Mouse (Mus musculus) hindbrain, embryonic 10.5 days (tissue): Measurements from ENCODE around the gene Itgbl1. TPM values are rescaled to one million over a fixed set of nuclear protein-coding genes. Genes with fewer than 3 reads are reported as not detected.

Experiments
- DNase-seq: peaks from one replicate; pipeline ENCODE4 v3.0.0-alpha.2; 2017; ENCODE audit warnings: low spot score
- H3K27ac ChIP-seq: fragments of 300-500 bp; sonication (generic); 2 replicates; pipeline ENCODE4 v1.5.1; 2016; ENCODE audit warnings: mild to moderate bottlenecking, moderate library complexity
- H3K27me3 ChIP-seq: fragments of 300-500 bp; sonication (generic); 2 replicates; pipeline ENCODE4 v1.6.1; 2016; ENCODE audit warnings: mild to moderate bottlenecking; ENCODE audit not compliant: poor library complexity, insufficient read depth, severe bottlenecking
- H3K36me3 ChIP-seq: fragments of 300-500 bp; sonication (generic); 2 replicates; pipeline ENCODE4 v1.6.1; 2016; ENCODE audit warnings: mild to moderate bottlenecking, moderate library complexity
- H3K4me1 ChIP-seq: fragments of 300-500 bp; sonication (generic); replicated peaks from 2 replicates; pipeline ENCODE4 v1.6.1; 2016; ENCODE audit warnings: mild to moderate bottlenecking
- H3K4me3 ChIP-seq: fragments of 300-500 bp; sonication (generic); 2 replicates; pipeline ENCODE4 v1.5.1; 2016; ENCODE audit warnings: mild to moderate bottlenecking, moderate library complexity
- H3K9me3 ChIP-seq: fragments of 300-500 bp; sonication (generic); 2 replicates; pipeline ENCODE4 v1.6.1; 2016; ENCODE audit warnings: mild to moderate bottlenecking, moderate library complexity
- WGBS: fragments of 180-500 bp; shearing (Covaris S2); methylation state at CpG from one replicate; pipeline ENCODE4 v1.1.7; 2016; 5-methylcytosine and 5-hydroxymethylcytosine counted together
- polyA plus RNA-seq: library from polyadenylated mRNA; unstranded; fragments of >200 nt; fragmentation: Nextera tagmentation; extraction: Ambion mirVana; gene quantifications from 2 replicates; pipeline ENCODE4 v1.2.1, GENCODE M21; 2016

Itgbl1 gene
- polyA plus RNA-seq, 1 experiment from 2014 or later, result 0.46 TPM

DNA sequence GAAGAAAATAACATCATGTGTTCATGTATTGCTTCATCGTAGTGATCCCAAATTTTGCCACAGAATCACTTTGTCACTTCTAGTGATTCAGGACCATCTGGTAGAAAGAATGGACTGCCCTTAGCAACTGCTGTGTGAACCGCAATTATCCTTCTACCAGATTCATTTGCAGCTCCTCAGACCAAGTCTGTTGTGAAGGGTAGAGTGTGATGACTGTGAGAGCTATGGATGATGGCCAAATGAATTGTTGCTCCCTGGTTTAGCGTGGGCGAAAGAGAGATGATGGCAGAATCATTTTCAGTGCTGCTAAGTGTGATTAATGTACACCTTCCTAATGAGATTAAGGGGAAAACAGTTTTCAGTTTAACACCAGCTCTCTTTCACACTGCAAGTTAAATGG, 100.3 kb downstream of the Itgbl1 start:
- no peak overlapping the region for H3K27ac ChIP-seq
- no peak for DNase-seq
- 93% methylated on average over 4 of the region's 4 CpGs for WGBS
- H3K9me3 ChIP-seq, result no peaks in the 10 kb centered on the region
- no peak overlapping the region for H3K4me3 ChIP-seq
- H3K36me3 ChIP-seq, result no peaks in the 10 kb centered on the region
- H3K27me3 ChIP-seq, result no peaks in the 10 kb centered on the region
- no peaks in the 10 kb centered on the region for H3K4me1 ChIP-seq

DNA sequence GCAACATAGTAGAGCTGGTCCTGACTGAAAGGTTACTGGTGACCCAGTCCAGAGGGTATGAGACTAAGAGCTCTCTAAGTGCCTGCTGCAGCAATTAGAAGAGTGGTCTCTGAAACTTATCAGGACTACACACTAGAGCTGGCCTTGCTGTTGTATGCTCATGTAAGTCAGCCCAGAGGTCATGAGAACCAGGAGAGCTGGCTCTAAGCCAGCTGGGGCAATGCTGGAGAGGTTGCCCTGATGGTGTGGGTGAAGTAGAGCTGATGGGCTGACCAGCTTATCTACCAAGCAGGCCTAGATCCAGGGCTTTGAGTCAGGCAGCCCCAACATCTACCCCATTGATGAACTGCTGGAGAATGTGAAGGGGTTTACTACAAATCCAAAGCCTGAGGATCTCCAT, 142.0 kb downstream of the Itgbl1 start:
- no peaks in the 10 kb centered on the region for H3K27me3 ChIP-seq
- H3K27ac ChIP-seq, result no peak overlapping the region
- H3K4me1 ChIP-seq, result no peaks in the 10 kb centered on the region
- H3K9me3 ChIP-seq, result no peaks in the 10 kb centered on the region
- H3K4me3 ChIP-seq, result no peak overlapping the region
- no peaks in the 10 kb centered on the region for H3K36me3 ChIP-seq
- DNase-seq, result no peak

DNA sequence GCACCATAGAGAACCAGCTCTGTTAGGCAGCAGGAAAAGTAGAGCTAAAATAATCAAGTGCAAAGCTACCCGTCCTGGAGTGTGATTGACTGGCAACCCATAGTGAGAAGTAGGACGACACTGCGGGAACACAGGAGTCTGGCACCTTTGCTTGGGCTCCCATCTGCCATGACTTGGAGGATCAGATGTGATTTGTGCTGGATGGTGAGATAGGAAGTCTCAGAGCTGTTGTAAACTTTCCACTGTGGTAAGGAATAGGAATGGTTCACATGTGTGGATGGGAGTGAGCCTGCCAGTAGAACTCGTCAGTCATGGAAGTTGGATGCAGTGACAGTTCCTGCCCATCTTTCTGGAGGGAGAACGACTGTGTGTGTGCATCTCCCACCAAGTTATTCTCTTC, 177.9 kb downstream of the Itgbl1 start:
- no peak overlapping the region for H3K27ac ChIP-seq
- no peaks in the 10 kb centered on the region for H3K36me3 ChIP-seq
- no peak for DNase-seq
- H3K9me3 ChIP-seq, result no peaks in the 10 kb centered on the region
- no peaks in the 10 kb centered on the region for H3K27me3 ChIP-seq
- H3K4me1 ChIP-seq, result no peaks in the 10 kb centered on the region
- 81% methylated on average over 5 of the region's 5 CpGs for WGBS
- no peak overlapping the region for H3K4me3 ChIP-seq

DNA sequence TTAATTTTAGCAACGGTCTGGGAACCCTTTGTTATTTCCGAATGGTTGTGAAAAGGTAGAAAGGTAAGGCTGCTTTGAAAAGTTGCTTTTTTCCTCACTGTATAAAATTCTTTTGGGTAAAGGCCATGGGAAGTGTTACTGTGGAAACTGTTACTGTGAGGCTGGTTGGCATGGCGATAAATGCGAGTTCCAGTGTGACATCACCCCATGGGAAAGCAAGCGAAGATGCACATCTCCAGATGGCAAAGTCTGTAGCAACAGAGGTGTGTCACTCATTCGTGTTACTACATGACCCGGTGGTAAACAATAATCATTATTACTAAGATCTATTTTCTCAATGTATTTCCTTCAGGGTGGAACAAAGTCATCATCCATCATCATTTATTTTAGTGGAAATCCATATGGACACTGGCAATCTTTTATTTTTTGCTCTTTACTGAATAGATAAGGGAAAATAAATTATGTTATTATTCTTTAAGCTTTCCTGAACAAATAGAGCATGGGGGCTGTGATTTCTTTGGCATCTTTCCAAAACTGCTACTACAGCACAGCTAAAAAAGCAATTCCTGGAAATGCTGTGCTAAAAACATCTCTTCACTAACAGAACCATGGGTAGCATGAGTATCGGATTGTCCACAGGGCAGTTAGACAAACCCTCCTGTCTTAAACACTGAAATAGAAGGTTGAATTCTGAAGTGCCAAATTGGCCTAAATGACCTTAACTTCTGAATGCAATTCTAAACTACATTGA, 184.1 kb downstream of the Itgbl1 start:
- 75% methylated on average over 8 of the region's 8 CpGs for WGBS
- H3K27me3 ChIP-seq, result no peaks in the 10 kb centered on the region
- no peaks in the 10 kb centered on the region for H3K4me1 ChIP-seq
- H3K36me3 ChIP-seq, result no peaks in the 10 kb centered on the region
- DNase-seq, result no peak
- no peak overlapping the region for H3K27ac ChIP-seq
- no peaks in the 10 kb centered on the region for H3K9me3 ChIP-seq
- no peak overlapping the region for H3K4me3 ChIP-seq

DNA sequence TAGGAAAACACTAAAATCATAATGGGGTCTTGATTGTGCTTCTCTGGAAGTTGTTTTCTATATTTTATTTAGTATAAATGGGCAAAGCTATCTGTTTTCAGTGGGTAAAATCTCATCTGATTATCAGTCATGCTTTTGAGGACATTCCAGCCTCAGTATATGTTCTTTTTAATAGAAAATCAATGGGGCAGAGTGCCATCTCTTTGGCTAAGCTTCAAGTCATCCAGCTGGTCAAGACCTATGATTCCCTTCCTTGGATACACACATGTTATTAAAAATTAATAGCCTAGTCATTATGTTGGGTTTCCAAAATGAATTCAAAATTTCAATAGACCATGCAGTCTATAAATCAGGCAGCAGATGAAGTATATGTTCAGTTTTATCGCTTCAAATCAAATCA, 204.8 kb downstream of the Itgbl1 start:
- WGBS, result 86% methylated on average over 1 of the region's 1 CpGs
- Histone ChIP-seq H3K9me3 (no peaks in the 10 kb centered on the region), H3K4me1 (peaks cover 11% of the 10 kb centered on the region), H3K27me3 (no peaks in the 10 kb centered on the region), H3K27ac (no peak overlapping the region), H3K4me3 (no peak overlapping the region), H3K36me3 (no peaks in the 10 kb centered on the region)
- no peak for DNase-seq

DNA sequence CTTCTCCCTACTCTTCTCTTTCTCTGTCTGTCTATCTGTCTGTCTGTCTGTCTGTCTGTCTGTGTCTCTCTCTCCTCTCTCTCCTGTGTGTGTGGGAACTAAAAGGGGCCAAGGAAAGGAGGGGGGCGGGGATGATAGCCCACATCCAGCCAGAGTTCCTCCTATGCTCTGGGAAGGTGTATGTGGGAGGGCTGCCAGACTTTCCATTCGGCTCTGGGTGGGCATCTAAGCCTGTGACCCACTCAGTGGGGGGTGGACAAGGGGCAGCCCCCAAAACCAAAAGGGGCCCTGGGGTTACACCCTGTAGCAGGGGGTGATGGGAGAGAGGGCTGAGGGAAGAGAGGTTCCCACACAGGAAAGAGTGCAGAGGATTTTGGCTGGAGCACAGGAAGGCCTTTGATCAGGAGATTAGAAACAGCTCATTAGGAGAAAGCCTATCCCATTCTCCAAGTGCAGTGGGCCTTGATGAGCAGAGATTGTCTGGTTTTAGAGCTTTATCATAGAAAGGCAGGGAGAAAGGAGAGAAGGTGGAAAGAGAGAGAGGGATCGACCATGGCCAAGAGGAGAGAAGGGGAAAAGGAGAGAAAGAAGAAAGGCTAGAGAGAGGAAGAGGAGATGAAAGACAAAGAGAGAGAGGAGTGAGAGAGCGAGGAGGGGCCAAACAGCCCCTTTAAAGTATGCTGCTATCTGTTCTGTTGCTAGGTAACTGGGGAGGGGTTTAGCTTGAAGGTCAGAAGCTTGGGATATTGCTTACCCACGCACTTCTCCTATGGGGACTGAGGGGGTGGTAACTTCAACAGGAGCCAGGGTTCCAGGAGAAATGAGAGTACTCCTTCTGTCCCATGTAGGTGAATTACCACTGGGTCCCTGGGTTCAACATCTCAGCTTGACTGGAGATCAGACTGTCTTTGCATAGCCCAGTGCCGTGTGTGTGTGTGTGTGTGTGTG, 206.3 kb downstream of the Itgbl1 start:
- Histone ChIP-seq H3K36me3 (no peaks in the 10 kb centered on the region), H3K27ac (peak overlapping the region; percentile 70), H3K4me3 (no peak overlapping the region), H3K4me1 (peaks cover 11% of the 10 kb centered on the region), H3K9me3 (no peaks in the 10 kb centered on the region), H3K27me3 (no peaks in the 10 kb centered on the region)
- DNase-seq, result peak; percentile 3
- 40% methylated on average over 6 of the region's 6 CpGs for WGBS

DNA sequence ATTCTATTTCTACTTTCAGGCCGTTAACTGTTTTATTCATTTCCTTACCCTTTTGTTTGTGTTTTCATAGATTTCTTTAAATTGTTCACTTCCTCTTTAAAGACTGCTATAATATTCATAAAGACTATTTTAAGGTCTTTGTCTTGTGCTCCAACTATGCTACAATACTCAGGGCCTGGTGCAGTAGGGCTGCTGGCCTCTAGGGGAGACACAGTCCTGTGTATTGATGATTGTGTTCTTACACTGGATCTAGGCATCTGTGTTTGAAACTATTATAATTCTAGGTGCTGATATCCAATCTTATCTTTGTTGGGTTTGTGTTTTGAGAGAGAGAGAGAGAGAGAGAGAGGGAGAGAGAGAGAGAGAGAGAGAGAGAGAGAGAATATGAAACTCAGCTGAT, 268.1 kb downstream of the Itgbl1 start:
- no peak overlapping the region for H3K27ac ChIP-seq
- 92% methylated on average over 1 of the region's 1 CpGs for WGBS
- no peaks in the 10 kb centered on the region for H3K9me3 ChIP-seq
- H3K4me1 ChIP-seq, result no peaks in the 10 kb centered on the region
- no peaks in the 10 kb centered on the region for H3K27me3 ChIP-seq
- H3K36me3 ChIP-seq, result no peaks in the 10 kb centered on the region
- no peak overlapping the region for H3K4me3 ChIP-seq
- no peak for DNase-seq

DNA sequence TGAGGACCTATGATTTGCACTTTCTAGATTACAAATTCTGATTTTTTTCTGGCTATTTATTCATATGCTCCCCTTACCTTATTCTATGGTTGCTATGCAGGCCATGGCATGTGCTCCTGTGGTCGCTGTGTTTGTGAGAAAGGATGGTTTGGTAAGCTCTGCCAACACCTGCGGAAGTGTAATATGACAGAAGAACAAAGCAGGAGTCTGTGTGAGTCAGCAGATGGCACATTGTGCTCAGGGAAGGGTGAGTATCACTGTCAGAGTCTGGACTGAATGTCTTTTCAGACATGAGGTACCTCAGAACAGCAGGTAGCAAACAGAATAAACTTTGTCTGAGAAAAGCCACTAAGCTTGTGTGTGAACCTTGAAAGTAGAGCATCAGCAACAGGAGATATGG, 306.8 kb downstream of the Itgbl1 start:
- Histone ChIP-seq H3K9me3 (no peaks in the 10 kb centered on the region), H3K4me1 (no peaks in the 10 kb centered on the region), H3K27me3 (no peaks in the 10 kb centered on the region), H3K27ac (no peak overlapping the region), H3K36me3 (no peaks in the 10 kb centered on the region), H3K4me3 (no peak overlapping the region)
- no peak for DNase-seq
- 72% methylated on average over 2 of the region's 2 CpGs for WGBS

DNA sequence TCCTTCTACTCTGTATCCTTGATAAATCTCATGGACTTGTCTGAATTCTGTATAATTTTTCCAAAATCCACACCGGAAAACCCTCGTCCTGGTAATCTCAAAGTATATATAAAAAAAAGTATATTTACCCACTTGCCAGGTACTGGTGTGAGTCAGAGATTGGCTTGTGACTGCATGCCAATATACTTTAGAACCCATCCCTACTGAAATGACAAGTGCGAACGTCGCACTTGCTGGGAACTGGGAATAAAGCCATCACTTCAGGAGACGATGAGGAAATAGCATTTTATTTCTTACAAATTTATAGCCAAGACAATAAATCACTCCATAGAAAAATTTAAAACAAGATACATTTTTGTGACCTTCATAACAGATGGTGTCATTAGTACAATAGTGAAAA, 308.2 kb downstream of the Itgbl1 start:
- no peak for DNase-seq
- WGBS, result 93% methylated on average over 6 of the region's 6 CpGs

DNA sequence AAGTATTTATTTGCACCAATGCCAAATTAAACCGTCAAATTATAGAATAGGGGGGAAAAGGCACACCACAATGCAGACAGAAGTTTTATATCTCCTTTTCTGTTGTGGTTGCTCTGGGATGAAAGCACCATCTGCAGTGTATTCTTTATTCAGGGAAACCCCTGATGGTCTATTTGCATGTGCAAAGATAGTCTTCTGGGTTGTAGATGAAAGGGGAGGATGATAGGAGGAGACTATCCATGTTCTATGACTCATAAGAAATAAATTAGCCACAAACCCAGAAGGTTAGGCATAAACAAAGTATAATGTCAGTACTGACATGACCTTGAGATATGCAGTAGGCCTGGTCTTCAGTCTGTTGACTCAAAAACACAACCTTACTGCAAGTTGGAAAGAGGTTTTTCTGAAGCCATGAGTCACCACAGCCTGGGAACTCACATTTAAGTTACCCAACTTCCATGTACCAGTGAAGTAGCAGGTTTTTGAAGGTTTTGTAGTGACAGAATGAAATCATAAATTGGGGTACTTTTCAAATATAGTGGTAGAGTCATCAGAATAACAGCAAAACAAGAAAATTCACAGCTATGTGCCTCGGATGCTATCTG, 330.9 kb downstream of the Itgbl1 start:
- no peaks in the 10 kb centered on the region for H3K36me3 ChIP-seq
- H3K4me3 ChIP-seq, result no peak overlapping the region
- H3K27ac ChIP-seq, result no peak overlapping the region
- no peaks in the 10 kb centered on the region for H3K27me3 ChIP-seq
- no peak for DNase-seq
- WGBS, result 76% methylated on average over 2 of the region's 2 CpGs
- no peaks in the 10 kb centered on the region for H3K4me1 ChIP-seq
- H3K9me3 ChIP-seq, result no peaks in the 10 kb centered on the region

More for the DNA sequence above, 308.2 kb downstream of the Itgbl1 start:
- Histone ChIP-seq H3K9me3 (no peaks in the 10 kb centered on the region), H3K27me3 (no peaks in the 10 kb centered on the region), H3K36me3 (no peaks in the 10 kb centered on the region), H3K4me3 (no peak overlapping the region), H3K27ac (no peak overlapping the region), H3K4me1 (no peaks in the 10 kb centered on the region)
